Mouse (Mus musculus) CH12.LX (cell line): ENCODE data around the gene Ddost. TPM values are rescaled to one million over a fixed set of nuclear protein-coding genes. Genes with fewer than 3 reads are reported as not detected.

Source experiments
- DNase-seq: peaks from one replicate; pipeline ENCODE4 v3.0.0-alpha.2; 2013; ENCODE audit errors: extremely low read depth
- H3K27ac ChIP-seq: 2 replicates; pipeline ENCODE4 v1.5.1; 2012; ENCODE audit warnings: low read depth, mild to moderate bottlenecking, control low read depth, moderate library complexity; ENCODE audit not compliant: insufficient read depth
- H3K27me3 ChIP-seq: replicated peaks from 2 replicates; pipeline ENCODE3; 2012; ENCODE audit warnings: inconsistent platforms
- H3K36me3 ChIP-seq, 2 experiments: replicated peaks in 1 of 2; 2 replicates each; pipeline versions ENCODE3 to v1.6.1; 2012; ENCODE audit warnings: inconsistent platforms in 1 of 2, low read length in 1 of 2, mild to moderate bottlenecking in 1 of 2, mixed read lengths in 1 of 2, moderate library complexity in 1 of 2; ENCODE audit not compliant: control insufficient read depth in 1 of 2, insufficient read depth in 1 of 2
- H3K4me1 ChIP-seq, 2 experiments: 2 replicates each; pipeline ENCODE4 v1.6.1; 2012; ENCODE audit warnings: inconsistent platforms in 1 of 2, moderate library complexity in 1 of 2; ENCODE audit not compliant: insufficient read depth in 2 of 2, control insufficient read depth in 1 of 2
- H3K4me2 ChIP-seq: 2 replicates; pipeline ENCODE4 v1.6.1; 2012; ENCODE audit warnings: low read depth, mild to moderate bottlenecking, control low read depth; ENCODE audit not compliant: poor library complexity, insufficient read depth, severe bottlenecking
- H3K4me3 ChIP-seq, 3 experiments: fragments of 150-350 bp in 1 of 3; sonication (generic) in 1 of 3; replicated peaks in 1 of 3; 2 replicates each; pipeline versions ENCODE3 to v1.5.1; 2011 to 2012; ENCODE audit warnings: low read depth in 2 of 3, low read length in 2 of 3, mild to moderate bottlenecking in 2 of 3, moderate library complexity in 2 of 3, control low read depth in 1 of 3, improper control_type of control experiment in 1 of 3, inconsistent platforms in 1 of 3, mixed read lengths in 1 of 3; ENCODE audit not compliant: poor library complexity in 1 of 3
- H3K79me2 ChIP-seq: replicated peaks from 2 replicates; pipeline ENCODE4 v1.6.1; 2012; ENCODE audit warnings: mild to moderate bottlenecking, moderate library complexity; ENCODE audit not compliant: control insufficient read depth, poor library complexity, insufficient read depth, severe bottlenecking; ENCODE audit errors: extremely low read depth
- H3K9ac ChIP-seq: 2 replicates; pipeline ENCODE4 v1.6.1; 2012; ENCODE audit warnings: low read depth, mild to moderate bottlenecking, control low read depth, moderate library complexity; ENCODE audit not compliant: insufficient read depth
- H3K9me3 ChIP-seq: replicated peaks from 2 replicates; pipeline ENCODE3; 2012; ENCODE audit warnings: low read length, inconsistent platforms, mixed read lengths
- CHD1 ChIP-seq: IDR thresholded peaks from 2 replicates; pipeline ENCODE4 v1.6.1; 2012; ENCODE audit warnings: low read depth, low read length, improper control_type of control experiment, inconsistent platforms
- CHD2 ChIP-seq: IDR thresholded peaks from 2 replicates; pipeline ENCODE4 v1.6.1; 2011; ENCODE audit warnings: low read length, improper control_type of control experiment
- CTCF ChIP-seq, 2 experiments: IDR thresholded peaks in 1 of 2; conservative IDR thresholded peaks in 1 of 2; 2 replicates each; pipeline ENCODE4 v1.5.1; 2011 to 2012; ENCODE audit warnings: low read depth in 2 of 2, low read length in 2 of 2, improper control_type of control experiment in 1 of 2, inconsistent platforms in 1 of 2, mild to moderate bottlenecking in 1 of 2, moderate library complexity in 1 of 2
- E2F4 ChIP-seq: IDR thresholded peaks from 2 replicates; pipeline ENCODE4 v1.6.1; 2011; ENCODE audit warnings: low read depth, low read length, improper control_type of control experiment; ENCODE audit not compliant: insufficient replicate concordance
- ETS1 ChIP-seq: conservative IDR thresholded peaks from 2 replicates; pipeline ENCODE4 v1.6.1; 2012; ENCODE audit warnings: low read depth, mild to moderate bottlenecking, inconsistent platforms, low read length, improper control_type of control experiment, moderate library complexity
- IRF4 ChIP-seq: IDR thresholded peaks from 2 replicates; pipeline ENCODE4 v1.6.1; 2014; ENCODE audit warnings: low read depth, mild to moderate bottlenecking, inconsistent platforms, low read length, improper control_type of control experiment
- MAFK ChIP-seq: IDR thresholded peaks from 2 replicates; pipeline ENCODE4 v1.6.1; 2011; ENCODE audit warnings: low read length, improper control_type of control experiment; ENCODE audit not compliant: insufficient replicate concordance
- MAZ ChIP-seq: IDR thresholded peaks from 2 replicates; pipeline ENCODE4 v1.6.1; 2012; ENCODE audit warnings: low read depth, mild to moderate bottlenecking, inconsistent platforms, low read length, improper control_type of control experiment, moderate library complexity
- MXI1 ChIP-seq: IDR thresholded peaks from 2 replicates; pipeline ENCODE4 v1.6.1; 2011; ENCODE audit warnings: mild to moderate bottlenecking, low read depth, low read length, improper control_type of control experiment
- MYC ChIP-seq: IDR thresholded peaks from 2 replicates; pipeline ENCODE4 v1.6.1; 2011; ENCODE audit warnings: low read depth, mild to moderate bottlenecking, improper control_type of control experiment, low read length
- POLR2A ChIP-seq: IDR thresholded peaks from 2 replicates; pipeline ENCODE4 v1.6.1; 2011; ENCODE audit warnings: low read depth, mild to moderate bottlenecking, improper control_type of control experiment, low read length
- SIN3A ChIP-seq: IDR thresholded peaks from 2 replicates; pipeline ENCODE4 v1.6.1; 2012; ENCODE audit warnings: low read length, improper control_type of control experiment, inconsistent platforms
- SMC3 ChIP-seq: IDR thresholded peaks from 2 replicates; pipeline ENCODE4 v1.6.1; 2011; ENCODE audit warnings: low read depth, low read length, improper control_type of control experiment
- UBTF ChIP-seq: IDR thresholded peaks from 2 replicates; pipeline ENCODE4 v1.6.1; 2012; ENCODE audit warnings: low read depth, mild to moderate bottlenecking, inconsistent platforms, low read length, improper control_type of control experiment, moderate library complexity
- ZNF384 ChIP-seq: IDR thresholded peaks from 2 replicates; pipeline ENCODE4 v1.6.1; 2012; ENCODE audit warnings: low read depth, low read length, improper control_type of control experiment, inconsistent platforms
- dilution Hi-C: fragments of 300-500 bp; cut with MboI; formaldehyde crosslinking; loops from 2 replicates; pipeline ENCODE4 v1.14.3; 2020; ENCODE audit warnings: low sequenced_read_pairs; ENCODE audit not compliant: extremely low pct_unique_long_range_greater_than_20kb, extremely low pct_ligation_motif_present
- in situ Hi-C: fragments of 300-500 bp; cut with MboI; formaldehyde crosslinking; loops from 3 replicates; pipeline ENCODE4 v1.14.3; 2019; ENCODE audit warnings: low sequenced_read_pairs, low pct_ligation_motif_present, low pct_unique_long_range_greater_than_20kb, mixed read lengths
- polyA plus RNA-seq: library from polyadenylated mRNA; unstranded; fragments of >175 nt; gene quantifications from 2 replicates; pipeline ENCODE4 v1.2.1, GENCODE M21; 2012; ENCODE audit warnings: low read depth; ENCODE audit not compliant: insufficient read length
- total RNA-seq, 2 experiments: library from RNA; depleted of rRNA; stranded (reverse); fragments of 300-350 nt in 1 of 2; fragments of >200 nt in 1 of 2; gene quantifications; 2 replicates each; pipeline ENCODE4 v1.2.3; 2012 to 2014

Ddost gene
- total and polyA plus RNA-seq, 3 experiments, result 163 to 186 (median 164) TPM

DNA sequence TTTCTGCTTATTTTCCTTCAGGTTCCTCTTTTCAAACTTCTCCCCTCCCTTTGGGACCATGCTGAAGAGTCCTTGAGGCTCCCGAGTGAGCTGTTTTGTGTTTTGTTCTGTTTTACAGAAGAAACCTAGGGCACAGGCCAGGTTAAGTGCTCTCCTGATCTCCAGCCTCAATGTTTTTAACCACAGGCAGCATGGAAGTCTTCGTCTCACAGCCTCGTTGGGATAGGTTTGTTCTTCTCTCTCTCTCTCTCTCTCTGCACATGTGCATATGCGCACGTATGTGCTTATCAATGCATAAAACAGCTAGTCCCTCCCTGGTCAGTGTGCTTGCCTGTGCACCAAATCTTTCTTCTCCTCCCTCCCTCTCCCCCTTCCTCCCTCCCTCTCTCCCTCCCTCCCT, 32.3 kb downstream of the Ddost start:
- DNase-seq, result no peak
- no peak overlapping the region for H3K27ac ChIP-seq
- H3K36me3 ChIP-seq, result no peaks in the 10 kb centered on the region
- no peak overlapping the region for H3K4me2 ChIP-seq
- dilution Hi-C loops, result no loop called here
- peaks cover 0 to 8% of the 10 kb centered on the region in 2 experiments; a peak in 2 of 4 replicates for H3K4me1 ChIP-seq
- no peak overlapping the region for H3K4me3 ChIP-seq
- H3K79me2 ChIP-seq, result no peaks in the 10 kb centered on the region
- H3K9me3 ChIP-seq, result peaks cover 5% of the 10 kb centered on the region
- H3K27me3 ChIP-seq, result peaks cover 84% of the 10 kb centered on the region
- in situ Hi-C loops, result no loop called here
- no peak overlapping the region for H3K9ac ChIP-seq
- no peak for TF ChIP-seq ETS1
- no peak for TF ChIP-seq IRF4
- TF ChIP-seq POLR2A, result no peak
- TF ChIP-seq SMC3, result no peak
- TF ChIP-seq E2F4, result no peak
- TF ChIP-seq UBTF, result no peak
- TF ChIP-seq MAZ, result no peak
- TF ChIP-seq CHD2, result no peak
- no peak for TF ChIP-seq MYC
- no peak for TF ChIP-seq MAFK
- no peak for TF ChIP-seq MXI1
- TF ChIP-seq CHD1, result no peak
- no peak for TF ChIP-seq SIN3A
- no peak for TF ChIP-seq ZNF384

DNA sequence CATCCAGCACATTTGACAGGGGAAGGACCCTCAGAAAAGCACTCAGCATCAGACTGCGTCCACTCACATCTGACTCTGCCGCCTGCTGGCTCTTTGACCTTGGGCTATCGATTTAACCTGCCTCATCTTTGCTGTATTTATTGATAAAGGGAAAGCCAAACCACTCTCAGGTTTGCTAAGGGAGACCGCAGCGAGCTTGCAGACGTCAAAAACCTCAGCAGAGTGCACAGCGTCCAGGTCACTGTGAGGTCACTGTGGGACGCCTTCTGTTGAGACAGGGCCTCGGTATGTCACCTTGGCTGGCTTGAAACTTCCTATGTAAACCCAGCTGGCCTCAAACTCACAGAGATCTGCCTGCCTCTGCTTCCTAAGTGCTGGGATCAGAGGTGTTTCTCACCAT, 32.8 kb downstream of the Ddost start:
- dilution Hi-C loops (no loop called here), in situ Hi-C loops (no loop called here)
- DNase-seq, result no peak
- H3K27ac ChIP-seq, result no peak overlapping the region
- H3K4me1 ChIP-seq, result peaks cover 0 to 8% of the 10 kb centered on the region in 2 experiments; a peak in 2 of 4 replicates
- no peak overlapping the region for H3K9ac ChIP-seq
- no peaks in the 10 kb centered on the region for H3K36me3 ChIP-seq
- H3K9me3 ChIP-seq, result peaks cover 5% of the 10 kb centered on the region
- no peak for TF ChIP-seq UBTF
- peaks cover 84% of the 10 kb centered on the region for H3K27me3 ChIP-seq
- no peak overlapping the region for H3K4me3 ChIP-seq
- H3K79me2 ChIP-seq, result no peaks in the 10 kb centered on the region
- no peak overlapping the region for H3K4me2 ChIP-seq

DNA sequence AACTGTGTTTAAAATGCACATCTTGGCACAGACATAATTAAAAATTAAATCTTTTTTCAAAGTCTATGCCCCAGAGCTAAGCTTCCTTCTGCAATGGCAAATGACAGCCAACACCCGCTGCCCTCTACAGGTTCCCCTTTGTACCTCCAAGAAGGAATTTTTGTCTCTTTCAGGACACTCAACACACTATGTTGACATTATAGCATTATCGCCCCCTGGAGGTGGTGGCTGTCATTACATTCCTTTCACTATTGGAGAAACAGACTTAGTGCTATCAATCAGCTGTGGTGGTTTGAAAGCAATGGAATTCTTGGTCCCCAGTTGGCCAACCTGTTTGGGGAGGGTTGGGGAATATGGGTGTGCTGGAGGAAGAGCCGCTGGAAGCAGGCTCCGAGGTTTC, 35.4 kb downstream of the Ddost start:
- H3K4me3 ChIP-seq, result no peak overlapping the region
- peaks cover 0 to 8% of the 10 kb centered on the region in 2 experiments; a peak in 2 of 4 replicates for H3K4me1 ChIP-seq
- no peaks in the 10 kb centered on the region for H3K9me3 ChIP-seq
- no peak for TF ChIP-seq POLR2A
- peak; percentile 26 for TF ChIP-seq SMC3
- TF ChIP-seq CTCF (conservative IDR thresholded peaks at IDR 0.05 in 1 of 2, IDR thresholded peaks at IDR 0.05 in 1 of 2; ENCODE audit: low read depth in 2 of 2, low read length in 2 of 2), result peak; percentile 60 to 71
- no peak overlapping the region for H3K27ac ChIP-seq
- dilution Hi-C loops, result no loop called here
- H3K36me3 ChIP-seq, result no peaks in the 10 kb centered on the region
- DNase-seq, result peak; percentile 43
- peaks cover 81% of the 10 kb centered on the region for H3K27me3 ChIP-seq
- no peak overlapping the region for H3K4me2 ChIP-seq
- H3K79me2 ChIP-seq, result no peaks in the 10 kb centered on the region
- H3K9ac ChIP-seq, result no peak overlapping the region
- in situ Hi-C loops, result no loop called here
